Mouse (Mus musculus) MEL (cell line): ENCODE measurements around the gene Sox6. TPM values are rescaled to one million over a fixed set of nuclear protein-coding genes. Genes with fewer than 3 reads are reported as not detected.

Source experiments
- DNase-seq: peaks from one replicate; pipeline ENCODE4 v3.0.0; 2011; ENCODE audit warnings: low read depth, low spot score
- H3K27ac ChIP-seq: 2 replicates; pipeline ENCODE4 v1.5.1; 2012; ENCODE audit warnings: low read depth, mild to moderate bottlenecking, control low read depth, low read length, moderate library complexity; ENCODE audit not compliant: control insufficient read depth
- H3K27me3 ChIP-seq, 2 experiments: fragments of 150-350 bp in 1 of 2; sonication (generic) in 1 of 2; 2 replicates each; pipeline ENCODE4 v1.6.1; 2012; ENCODE audit warnings: low read length in 2 of 2, mild to moderate bottlenecking in 2 of 2, improper control_type of control experiment in 1 of 2, moderate library complexity in 1 of 2; ENCODE audit not compliant: insufficient read depth in 2 of 2, control insufficient read depth in 1 of 2
- H3K36me3 ChIP-seq, 2 experiments: 2 replicates each; pipeline ENCODE4 v1.6.1; 2012 to 2014; ENCODE audit warnings: low read length in 2 of 2, improper control_type of control experiment in 1 of 2, inconsistent platforms in 1 of 2, mild to moderate bottlenecking in 1 of 2; ENCODE audit not compliant: insufficient read depth in 2 of 2, control insufficient read depth in 1 of 2
- H3K4me1 ChIP-seq, 2 experiments: fragments of 150-350 bp in 1 of 2; sonication (generic) in 1 of 2; 2 replicates each; pipeline ENCODE4 v1.6.1; 2012; ENCODE audit warnings: low read length in 2 of 2, improper control_type of control experiment in 1 of 2, mild to moderate bottlenecking in 1 of 2; ENCODE audit not compliant: insufficient read depth in 2 of 2, control insufficient read depth in 1 of 2
- H3K4me3 ChIP-seq, 2 experiments: fragments of 150-350 bp in 1 of 2; sonication (generic) in 1 of 2; 2 replicates each; pipeline ENCODE4 v1.5.1; 2012; ENCODE audit warnings: low read depth in 2 of 2, low read length in 2 of 2, mild to moderate bottlenecking in 2 of 2, moderate library complexity in 2 of 2, control low read depth in 1 of 2, improper control_type of control experiment in 1 of 2; ENCODE audit not compliant: control insufficient read depth in 1 of 2, insufficient read depth in 1 of 2
- H3K79me2 ChIP-seq: 2 replicates; pipeline ENCODE4 v1.6.1; 2012; ENCODE audit warnings: mild to moderate bottlenecking, low read length, moderate library complexity; ENCODE audit not compliant: control insufficient read depth, poor library complexity, insufficient read depth
- H3K9ac ChIP-seq: 2 replicates; pipeline ENCODE4 v1.6.1; 2012; ENCODE audit warnings: low read depth, mild to moderate bottlenecking, control low read depth, low read length, moderate library complexity; ENCODE audit not compliant: control insufficient read depth, poor library complexity, severe bottlenecking
- H3K9me3 ChIP-seq: fragments of 150-350 bp; sonication (generic); replicated peaks from 2 replicates; pipeline ENCODE4 v1.6.1; 2012; ENCODE audit warnings: mild to moderate bottlenecking, low read length, improper control_type of control experiment, moderate library complexity; ENCODE audit not compliant: insufficient read depth
- BHLHE40 ChIP-seq: IDR thresholded peaks from 2 replicates; pipeline ENCODE4 v1.6.1; 2012; ENCODE audit warnings: low read depth, mild to moderate bottlenecking, inconsistent platforms, low read length, improper control_type of control experiment, borderline replicate concordance
- CHD1 ChIP-seq: IDR thresholded peaks from 2 replicates; pipeline ENCODE4 v1.6.1; 2012; ENCODE audit warnings: low read depth, mild to moderate bottlenecking, inconsistent platforms, low read length, improper control_type of control experiment
- CHD2 ChIP-seq: IDR thresholded peaks from 2 replicates; pipeline ENCODE4 v1.6.1; 2011; ENCODE audit warnings: low read length, improper control_type of control experiment
- CTCF ChIP-seq, 3 experiments: IDR thresholded peaks in 2 of 3; conservative IDR thresholded peaks in 1 of 3; 2 replicates each; pipeline ENCODE4 v1.5.1; 2011 to 2012; ENCODE audit warnings: low read length in 3 of 3, low read depth in 2 of 3, mild to moderate bottlenecking in 2 of 3, improper control_type of control experiment in 1 of 3, inconsistent platforms in 1 of 3, mixed read lengths in 1 of 3, moderate library complexity in 1 of 3; ENCODE audit not compliant: control insufficient read depth in 1 of 3, insufficient read depth in 1 of 3, poor library complexity in 1 of 3, severe bottlenecking in 1 of 3
- E2F4 ChIP-seq: IDR thresholded peaks from 2 replicates; pipeline ENCODE4 v1.6.1; 2011; ENCODE audit warnings: low read depth, low read length, improper control_type of control experiment, borderline replicate concordance
- EP300 ChIP-seq, 2 experiments: IDR thresholded peaks; 2 replicates each; pipeline ENCODE4 v1.6.1; 2011; ENCODE audit warnings: improper control_type of control experiment in 2 of 2, low read length in 2 of 2, low read depth in 1 of 2, mild to moderate bottlenecking in 1 of 2
- GABPA ChIP-seq: IDR thresholded peaks from 2 replicates; pipeline ENCODE4 v1.6.1; 2012; ENCODE audit warnings: low read depth, mild to moderate bottlenecking, inconsistent platforms, low read length, improper control_type of control experiment, moderate library complexity
- GATA1 ChIP-seq: IDR thresholded peaks from 2 replicates; pipeline ENCODE4 v1.6.1; 2011; ENCODE audit warnings: low read depth, low read length, improper control_type of control experiment
- HCFC1 ChIP-seq: IDR thresholded peaks from 2 replicates; pipeline ENCODE4 v1.6.1; 2012; ENCODE audit warnings: low read depth, mild to moderate bottlenecking, inconsistent platforms, low read length, improper control_type of control experiment, moderate library complexity
- KAT2A ChIP-seq: conservative IDR thresholded peaks from 2 replicates; pipeline ENCODE4 v1.6.1; 2012; ENCODE audit warnings: low read depth, low read length, improper control_type of control experiment, inconsistent platforms
- MAFK ChIP-seq: IDR thresholded peaks from 2 replicates; pipeline ENCODE4 v1.6.1; 2011; ENCODE audit warnings: low read depth, mild to moderate bottlenecking, low read length, improper control_type of control experiment, borderline replicate concordance
- MAX ChIP-seq: IDR thresholded peaks from 2 replicates; pipeline ENCODE4 v1.6.1; 2011; ENCODE audit warnings: low read length, improper control_type of control experiment
- MAZ ChIP-seq: IDR thresholded peaks from 2 replicates; pipeline ENCODE4 v1.6.1; 2012; ENCODE audit warnings: low read depth, mild to moderate bottlenecking, inconsistent platforms, low read length, improper control_type of control experiment
- MEF2A ChIP-seq: IDR thresholded peaks from 2 replicates; pipeline ENCODE4 v1.6.1; 2014; ENCODE audit warnings: low read depth, mild to moderate bottlenecking, inconsistent platforms, low read length, improper control_type of control experiment; ENCODE audit not compliant: poor library complexity, insufficient replicate concordance, severe bottlenecking; ENCODE audit errors: extremely low read depth
- POLR2AphosphoS5 ChIP-seq: IDR thresholded peaks from 2 replicates; pipeline ENCODE4 v1.6.1; 2012; ENCODE audit warnings: low read depth, borderline replicate concordance, mild to moderate bottlenecking, inconsistent platforms, low read length, moderate library complexity, mixed read lengths
- RCOR1 ChIP-seq: IDR thresholded peaks from 2 replicates; pipeline ENCODE4 v1.6.1; 2012; ENCODE audit warnings: low read depth, mild to moderate bottlenecking, inconsistent platforms, low read length, improper control_type of control experiment
- SMC3 ChIP-seq: IDR thresholded peaks from 2 replicates; pipeline ENCODE4 v1.6.1; 2011; ENCODE audit warnings: low read depth, low read length, improper control_type of control experiment
- TAL1 ChIP-seq: IDR thresholded peaks from 2 replicates; pipeline ENCODE4 v1.6.1; 2012; ENCODE audit warnings: mild to moderate bottlenecking, inconsistent platforms, low read length, moderate library complexity, mixed read lengths
- USF2 ChIP-seq, 2 experiments: IDR thresholded peaks; 2 replicates each; pipeline ENCODE4 v1.6.1; 2011 to 2012; ENCODE audit warnings: improper control_type of control experiment in 2 of 2, low read length in 2 of 2, borderline replicate concordance in 1 of 2, inconsistent platforms in 1 of 2, low read depth in 1 of 2, mild to moderate bottlenecking in 1 of 2; ENCODE audit not compliant: insufficient read depth in 1 of 2
- ZKSCAN1 ChIP-seq: IDR thresholded peaks from 2 replicates; pipeline ENCODE4 v1.6.1; 2012; ENCODE audit warnings: low read depth, mild to moderate bottlenecking, inconsistent platforms, low read length, improper control_type of control experiment, moderate library complexity
- ZMIZ1 ChIP-seq: IDR thresholded peaks from 2 replicates; pipeline ENCODE4 v1.6.1; 2012; ENCODE audit warnings: low read depth, mild to moderate bottlenecking, inconsistent platforms, low read length, improper control_type of control experiment, moderate library complexity
- ZNF384 ChIP-seq: IDR thresholded peaks from 2 replicates; pipeline ENCODE4 v1.6.1; 2012; ENCODE audit warnings: low read depth, mild to moderate bottlenecking, inconsistent platforms, low read length, improper control_type of control experiment
- polyA plus RNA-seq, 2 experiments: library from polyadenylated mRNA; stranded (reverse) in 1 of 2; unstranded in 1 of 2; fragments of >175 nt in 1 of 2; fragments of >200 nt in 1 of 2; gene quantifications; 2 replicates each; pipeline versions ENCODE4 v1.2.1 to v1.2.4; 2012; ENCODE audit warnings: low replicate concordance in 2 of 2, low read depth in 1 of 2; ENCODE audit not compliant: insufficient read length in 2 of 2, insufficient read depth in 1 of 2, missing spikeins in 1 of 2
- total RNA-seq: library from RNA; depleted of rRNA; stranded (reverse); fragments of 300-350 nt; gene quantifications from 2 replicates; pipeline ENCODE4 v1.2.3, GENCODE M21; 2012

The Sox6 gene
- total and polyA plus RNA-seq, 3 experiments, result 2.6 to 4.6 TPM; not detected in 1

- Histone ChIP-seq H3K4me3 (no peak overlapping the region), H3K9ac (no peak overlapping the region), H3K79me2 (no peaks in the 10 kb centered on the region), H3K36me3 (no peaks in the 10 kb centered on the region), H3K27ac (no peak overlapping the region), H3K27me3 (peaks cover 0 to 3% of the 10 kb centered on the region in 2 experiments; a peak in 1 of 4 replicates), H3K4me1 (no peaks in the 10 kb centered on the region), H3K9me3 (no peaks in the 10 kb centered on the region)
- no peak for DNase-seq
- TF ChIP-seq GATA1 (no peak), ZKSCAN1 (no peak), HCFC1 (no peak), ZNF384 (no peak), MAX (no peak), RCOR1 (no peak), BHLHE40 (no peak), GABPA (no peak), E2F4 (no peak), MEF2A (no peak), MAFK (no peak), POLR2AphosphoS5 (no peak), EP300 (IDR thresholded peaks at IDR 0.05; ENCODE audit: low read depth in 1 of 2, low read length in 2 of 2) (no peak), CTCF (IDR thresholded peaks at IDR 0.05 in 2 of 3, conservative IDR thresholded peaks at IDR 0.05 in 1 of 3; ENCODE audit: control insufficient read depth in 1 of 3, insufficient read depth in 1 of 3, low read depth in 2 of 3, low read length in 3 of 3, poor library complexity in 1 of 3, severe bottlenecking in 1 of 3) (no peak)
- TF ChIP-seq, all 39 proteins: peak for 0
Observed at GRCm38 (mm10) chr7:115450431-115451195, 588.0 kb downstream of the Sox6 start.

DNA sequence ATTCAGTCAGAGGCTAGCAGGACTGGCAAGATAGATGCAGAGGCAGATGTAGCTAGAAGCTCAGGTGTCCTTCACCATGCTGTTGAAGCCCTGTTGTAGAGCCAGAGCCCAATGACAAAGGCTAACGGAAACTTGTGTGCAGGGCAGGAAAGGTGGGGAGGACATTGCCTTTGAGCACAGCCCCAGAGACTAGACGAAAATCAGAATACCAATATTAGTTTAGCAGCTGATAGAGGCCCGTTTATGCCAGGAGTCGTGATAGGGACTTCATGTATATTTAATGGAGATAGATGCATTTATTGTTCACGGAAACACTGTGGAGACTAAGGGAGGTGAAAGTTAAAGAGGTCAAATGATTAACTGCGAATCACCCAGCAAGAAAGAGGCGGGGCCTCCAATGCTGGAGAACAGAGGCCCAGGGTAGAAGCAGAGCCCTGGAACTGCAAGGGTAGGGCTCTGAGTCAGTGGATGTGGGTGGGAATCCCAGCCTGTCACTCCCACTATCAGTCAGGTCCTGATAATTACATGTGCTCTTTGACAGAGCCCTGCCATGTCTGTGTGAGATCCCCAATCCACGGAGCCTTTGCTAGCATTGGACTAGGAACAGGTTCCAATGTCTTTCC lies 590.1 kb downstream of the Sox6 start:
- no peak for DNase-seq
- Histone ChIP-seq H3K4me1 (no peaks in the 10 kb centered on the region), H3K79me2 (no peaks in the 10 kb centered on the region), H3K27ac (no peak overlapping the region), H3K4me3 (no peak overlapping the region), H3K27me3 (peaks cover 0 to 3% of the 10 kb centered on the region in 2 experiments; a peak in 1 of 4 replicates), H3K9me3 (no peaks in the 10 kb centered on the region), H3K9ac (no peak overlapping the region), H3K36me3 (no peaks in the 10 kb centered on the region)
- TF ChIP-seq USF2 (IDR thresholded peaks at IDR 0.05; ENCODE audit: borderline replicate concordance in 1 of 2, insufficient read depth in 1 of 2, low read depth in 1 of 2, low read length in 2 of 2), result no peak
- no peak for TF ChIP-seq E2F4
- no peak for TF ChIP-seq CHD1
- TF ChIP-seq MAFK, result no peak
- TF ChIP-seq SMC3, result no peak
- TF ChIP-seq ZMIZ1, result no peak
- TF ChIP-seq MAX, result no peak
- TF ChIP-seq EP300 (IDR thresholded peaks at IDR 0.05; ENCODE audit: low read depth in 1 of 2, low read length in 2 of 2), result no peak
- no peak for TF ChIP-seq TAL1
- TF ChIP-seq ZKSCAN1, result no peak
- no peak for TF ChIP-seq KAT2A
- TF ChIP-seq POLR2AphosphoS5, result no peak
- TF ChIP-seq MAZ, result no peak
- TF ChIP-seq CHD2, result no peak
- no peak for TF ChIP-seq GATA1
- no peak for TF ChIP-seq BHLHE40
